Mouse (Mus musculus): ENCODE measurements at regions not wholly inside any gene's neighbourhood (a gene's known extent, or its start where the extent isn't known, plus 50 kb on each side); places are given as distances from the start of the nearest gene placed in this dataset.

DNA sequence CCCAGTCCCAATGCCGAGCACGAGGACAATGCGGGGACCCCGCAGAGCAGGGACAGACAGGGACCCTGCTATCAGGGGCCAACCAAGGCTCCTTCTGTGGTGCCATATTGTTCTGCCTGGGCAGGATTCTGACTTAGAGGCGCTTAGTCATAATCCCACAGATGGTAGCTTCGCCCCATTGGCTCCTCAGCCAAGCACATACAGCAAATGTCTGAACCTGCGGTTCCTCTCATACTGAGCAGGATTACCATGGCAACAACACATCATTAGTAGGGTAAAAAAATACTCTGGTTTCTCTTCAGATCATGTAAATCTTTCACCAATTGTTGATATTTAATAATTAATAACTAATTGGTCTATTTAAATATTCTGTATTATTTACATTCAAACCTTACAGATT lies 2140.3 kb upstream of the Cdh20 start:
- DNase-seq (ENCODE audit: extremely low spot score in 1 of 2, low spot score in 1 of 2): peak; percentile 99 to 100

DNA sequence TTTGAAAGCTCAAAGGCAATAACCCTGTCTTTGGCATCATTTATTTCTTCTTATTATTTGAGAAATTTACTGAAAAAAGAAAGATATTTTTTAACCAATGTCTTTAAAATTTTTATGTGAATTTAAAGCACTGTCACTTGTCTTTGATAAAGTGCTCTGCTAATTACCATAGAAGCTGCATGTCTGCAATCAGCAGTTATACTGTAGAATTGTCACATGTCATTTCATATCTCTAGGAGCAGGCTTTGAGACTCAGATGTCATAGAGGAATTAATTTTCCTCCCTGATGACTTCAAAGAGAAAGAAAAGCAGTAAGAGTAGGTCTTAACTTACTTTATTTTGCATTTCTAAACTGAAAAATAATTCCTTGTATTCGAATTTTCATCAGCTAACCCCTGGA lies 2123.9 kb upstream of the Cdh20 start:
- DNase-seq (ENCODE audit: extremely low spot score in 1 of 2, low spot score in 1 of 2): no peak

DNA sequence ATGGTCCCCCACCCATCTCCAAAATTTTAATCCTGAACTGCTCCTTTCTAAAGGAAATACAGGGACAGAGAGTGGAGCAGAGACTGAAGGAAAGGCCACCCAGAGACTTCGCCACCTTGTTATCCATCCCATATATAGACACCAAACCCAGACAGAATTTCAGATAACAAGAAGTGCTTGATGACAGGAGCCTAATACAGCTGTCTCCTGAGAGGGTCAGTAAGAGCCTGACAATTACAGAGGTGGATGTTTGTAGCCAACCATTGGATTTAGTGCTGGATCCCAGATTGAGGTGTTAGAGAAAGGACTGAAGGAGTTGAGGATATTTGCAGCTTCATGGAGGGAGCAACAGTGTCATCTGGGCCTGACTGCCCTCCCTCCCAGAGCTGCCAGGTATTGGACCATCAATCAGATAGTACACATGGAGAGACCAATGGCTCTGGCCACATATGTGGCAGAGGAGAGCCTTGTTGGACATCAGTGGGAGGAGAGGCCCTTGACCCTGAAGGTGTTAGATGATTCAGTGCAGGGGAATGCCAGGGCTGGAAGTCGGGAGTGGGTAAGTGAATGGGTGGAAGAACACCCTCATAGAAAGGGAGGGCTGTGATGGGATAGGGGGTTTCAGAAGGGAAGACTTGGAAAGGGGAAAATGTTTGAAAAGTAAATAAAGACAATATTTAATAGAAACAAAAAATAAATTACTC lies 2080.8 kb upstream of the Cdh20 start:
- no peak for DNase-seq (ENCODE audit: extremely low spot score in 1 of 2, low spot score in 1 of 2)

- no peak for DNase-seq (ENCODE audit: extremely low spot score in 1 of 2, low spot score in 1 of 2)
Observed at GRCm38 (mm10) chr1:102716459-102716858, 2051.9 kb upstream of the Cdh20 start.

GRCm38 (mm10) chr1:102733991-102734390 lies 2034.3 kb upstream of the Cdh20 start:
- DNase-seq (ENCODE audit: extremely low spot score in 1 of 2, low spot score in 1 of 2): no peak

DNA sequence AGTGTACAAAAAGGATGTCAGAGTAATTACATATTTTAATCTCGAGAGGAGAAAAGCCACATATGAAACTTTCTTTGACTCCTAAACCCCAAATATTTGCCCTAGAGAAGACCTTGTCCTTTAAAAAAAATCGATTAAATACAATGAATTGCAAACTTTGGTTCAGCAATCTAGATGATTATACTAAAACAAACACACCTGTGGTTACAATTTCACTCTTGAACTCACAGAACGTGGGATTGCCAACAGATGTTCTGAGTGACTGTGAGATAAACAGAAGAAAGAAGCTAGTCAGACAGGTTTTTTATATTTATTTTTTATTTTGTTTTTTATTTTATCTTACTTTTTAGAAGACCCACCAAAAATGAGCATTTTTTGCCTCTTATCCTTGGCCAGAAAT lies 2032.9 kb upstream of the Cdh20 start:
- no peak for DNase-seq (ENCODE audit: extremely low spot score in 1 of 2, low spot score in 1 of 2)

DNA sequence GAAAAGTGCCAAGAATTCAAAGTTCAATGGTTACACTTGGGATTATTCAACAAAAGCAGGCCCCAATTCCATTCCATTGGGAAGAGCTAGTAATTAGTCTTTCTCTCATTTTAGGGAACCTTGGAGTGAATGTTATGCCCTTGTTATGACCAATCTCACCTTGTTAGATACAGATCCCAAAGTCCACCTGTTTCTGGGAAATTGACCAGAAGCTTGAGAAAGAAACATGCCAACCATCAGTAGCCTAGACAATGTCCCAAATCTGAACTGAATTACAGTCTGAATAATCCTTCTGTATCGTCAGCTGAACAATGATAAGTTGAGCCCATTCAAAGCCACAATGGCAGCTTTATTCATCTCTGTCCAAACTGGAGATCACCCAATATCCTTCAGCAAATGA lies 2010.4 kb upstream of the Cdh20 start:
- no peak for DNase-seq (ENCODE audit: extremely low spot score in 1 of 2, low spot score in 1 of 2)

Data from layer of hippocampus, postnatal 25 days (tissue).